8 mouse cellular contexts compared by ENCODE assay signal in the genomic region with DNA sequence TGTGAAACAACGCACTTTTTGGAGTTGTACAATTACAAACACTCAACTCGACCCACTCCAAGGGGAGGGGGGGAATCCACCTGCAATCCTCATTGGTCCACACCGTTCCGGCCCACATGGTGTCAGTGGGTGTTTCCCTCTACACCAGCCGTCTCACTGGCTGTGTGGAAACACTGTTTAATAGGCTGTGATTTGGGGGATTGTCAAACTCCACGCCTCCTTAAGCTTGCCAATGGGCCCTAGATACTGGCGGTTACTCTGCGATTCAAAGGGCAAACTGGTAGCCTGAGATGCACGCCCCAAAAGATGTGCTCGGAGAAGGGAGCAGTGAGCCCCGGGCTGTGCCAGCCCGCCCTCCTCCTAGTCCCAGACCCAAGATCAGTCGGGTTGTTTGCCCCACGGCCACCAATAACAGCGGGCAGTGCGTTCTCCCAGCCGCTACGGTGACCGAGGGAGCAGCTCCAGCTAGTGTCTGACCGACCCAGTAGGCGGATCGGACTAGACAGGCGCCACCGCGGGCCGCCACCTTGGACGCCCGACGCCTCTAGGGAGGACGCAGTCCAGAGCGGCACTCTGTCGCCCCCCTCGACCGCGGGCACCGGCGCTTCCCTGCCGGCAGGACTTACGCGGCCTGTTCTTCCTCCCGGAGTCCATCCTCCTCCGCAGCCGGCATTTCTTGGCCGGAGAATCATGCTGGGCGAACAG. TPM values are rescaled to one million over a fixed set of nuclear protein-coding genes. Genes with fewer than 3 reads are reported as not detected.
DNase-seq lines count a peak whose midpoint lies in the region; ATAC-seq lines count a peak whose summit lies in the region.

No protein-coding gene starts in this region.

- peak overlapping the region; percentile 99 for H3K27ac ChIP-seq in hindbrain, embryonic 15.5 days (replicated peaks)

- H3K4me2 ChIP-seq in hindbrain, embryonic 15.5 days, result peak overlapping the region; percentile 74

- ATAC-seq in hindbrain, embryonic 15.5 days (ENCODE audit: low FRiP score, low read depth), result peak; percentile 98

- H3K9me3 ChIP-seq in hindbrain, embryonic 15.5 days, result no peaks in the 10 kb centered on the region

- peak overlapping the region; percentile 68 for H3K4me3 ChIP-seq in hindbrain, embryonic 15.5 days

- no peaks in the 10 kb centered on the region for H3K36me3 ChIP-seq in hindbrain, embryonic 15.5 days

- peak; percentile 84 for DNase-seq in T-cell, adult 2 months (ENCODE audit: low spot score)
- DNase-seq in cerebellum, postnatal 36 days, result peak; percentile 72 to 77
- peak; percentile 81 to 92 for DNase-seq in frontal cortex, postnatal 36 days (ENCODE audit: low spot score in 2 of 2)
- peak; percentile 87 for DNase-seq in left cerebral cortex, adult 11 months (ENCODE audit: low spot score)
- peak; percentile 87 to 91 for DNase-seq in lung, postnatal 4 days
- DNase-seq in right cerebral cortex, adult 2 months (ENCODE audit: low spot score in 2 of 2), result peak; percentile 88 to 90
- peak; percentile 88 for DNase-seq in urinary bladder, postnatal 14 days (ENCODE audit: low spot score)

- H3K9ac ChIP-seq in hindbrain, embryonic 15.5 days, result peak overlapping the region; percentile 97

- H3K4me1 ChIP-seq in hindbrain, embryonic 15.5 days (replicated peaks), result peaks cover 23% of the 10 kb centered on the region

- H3K27me3 ChIP-seq in hindbrain, embryonic 15.5 days, result no peaks in the 10 kb centered on the region

- under 1% methylated on average over 45 of the region's 45 CpGs for WGBS in hindbrain, embryonic 15.5 days

RNA-seq across cellular contexts. Expression of a gene that starts 1.2 kb away (rescaled TPM):
- polyA plus RNA-seq in hindbrain, embryonic 15.5 days (2015; fragmentation: Nextera tagmentation; extraction: Ambion mirVana), result 10.3 and 10.4 TPM in 2 replicates

RNA-seq across cellular contexts. Expression of a gene that starts 44.1 kb away (rescaled TPM):
- 12.1 and 15.9 TPM in 2 replicates for polyA plus RNA-seq in hindbrain, embryonic 15.5 days (2015; fragmentation: Nextera tagmentation; extraction: Ambion mirVana)

Comparison
In these comparisons a context has a peak if more than half of its experiments do, and no peak if none do; other contexts are left out.
1. Peak in every context shown above with its lines: DNase-seq, ATAC-seq, H3K4me3 ChIP-seq and H3K27ac ChIP-seq.